In genomic region chr2:73560899-73561664, GRCm38 (mm10) we compare ENCODE assay signal across 9 mouse cellular contexts. TPM values are rescaled to one million over a fixed set of nuclear protein-coding genes. Genes with fewer than 3 reads are reported as not detected.
DNase-seq lines count a peak whose midpoint lies in the region; ATAC-seq and TF ChIP-seq lines count a peak whose summit lies in the region.
"Had no signal": no experiment of that assay in that cellular context is flagged by ENCODE, and none has a peak within 500 bp of the region (broad histone marks: within the 10 kb centered on the region; RNA-seq: fewer than 3 reads in every experiment).

No protein-coding gene starts in this region.

- no peak overlapping the region for H3K27ac ChIP-seq in kidney, postnatal 0 days
- H3K27ac ChIP-seq in embryonic facial prominence, embryonic 11.5 days (replicated peaks; ENCODE audit: low read depth, low read length) = no peak overlapping the region
- H3K27ac ChIP-seq in limb, embryonic 10.5 days = peak overlapping the region; percentile 72
- H3K27ac ChIP-seq in neural tube, embryonic 14.5 days (ENCODE audit: low read depth, low read length) = no peak overlapping the region

- peak overlapping the region; percentile 67 for H3K4me2 ChIP-seq in kidney, postnatal 0 days (ENCODE audit: low read length)
- peak overlapping the region; percentile 66 for H3K4me2 ChIP-seq in embryonic facial prominence, embryonic 11.5 days (ENCODE audit: low read depth, low read length)
- H3K4me2 ChIP-seq in neural tube, embryonic 14.5 days (ENCODE audit: low read depth, low read length) = peak overlapping the region; percentile 52

- no peaks in the 10 kb centered on the region for H3K36me3 ChIP-seq in kidney, postnatal 0 days (ENCODE audit: insufficient read depth, low read length)
- H3K36me3 ChIP-seq in embryonic facial prominence, embryonic 11.5 days (replicated peaks; ENCODE audit: control insufficient read depth, insufficient read depth, low read depth, low read length) = no peaks in the 10 kb centered on the region
- no peaks in the 10 kb centered on the region for H3K36me3 ChIP-seq in limb, embryonic 10.5 days
- H3K36me3 ChIP-seq in neural tube, embryonic 14.5 days (ENCODE audit: control insufficient read depth, insufficient read depth, low read length) = no peaks in the 10 kb centered on the region

- peak overlapping the region; percentile 27 for H3K4me3 ChIP-seq in kidney, postnatal 0 days (replicated peaks; ENCODE audit: low read depth, low read length)
- H3K4me3 ChIP-seq in embryonic facial prominence, embryonic 11.5 days (ENCODE audit: low read depth, low read length) = peak overlapping the region; percentile 34
- peak overlapping the region; percentile 52 for H3K4me3 ChIP-seq in limb, embryonic 10.5 days
- H3K4me3 ChIP-seq in neural tube, embryonic 14.5 days (ENCODE audit: low read depth, low read length) = peak overlapping the region; percentile 27

- peak overlapping the region; percentile 14; the same call in 1 of the 2 replicates for H3K9ac ChIP-seq in kidney, postnatal 0 days (ENCODE audit: low read depth, low read length)
- peak overlapping the region; percentile 43 for H3K9ac ChIP-seq in embryonic facial prominence, embryonic 11.5 days (replicated peaks; ENCODE audit: low read length)
- 0 out of 2 replicates have a peak overlapping the region, but pooled peaks have one; percentile 41 for H3K9ac ChIP-seq in neural tube, embryonic 14.5 days (replicated peaks; ENCODE audit: low read depth, low read length)

- ATAC-seq in kidney, postnatal 0 days (replicated peaks; ENCODE audit: low FRiP score, low read depth) = peak; percentile 31; the same call in 1 of the 2 replicates
- peak; percentile 51 for ATAC-seq in embryonic facial prominence, embryonic 11.5 days (replicated peaks; ENCODE audit: insufficient number of reproducible peaks, low FRiP score, low TSS enrichment, low read depth)
- peak; percentile 71 for ATAC-seq in neural tube, embryonic 14.5 days (ENCODE audit: low read depth)

- no peaks in the 10 kb centered on the region for H3K9me3 ChIP-seq in kidney, postnatal 0 days (replicated peaks; ENCODE audit: low read length)
- H3K9me3 ChIP-seq in embryonic facial prominence, embryonic 11.5 days (replicated peaks; ENCODE audit: control insufficient read depth, low read length) = no peaks in the 10 kb centered on the region
- H3K9me3 ChIP-seq in limb, embryonic 10.5 days (replicated peaks) = no peaks in the 10 kb centered on the region
- no peaks in the 10 kb centered on the region for H3K9me3 ChIP-seq in neural tube, embryonic 14.5 days (ENCODE audit: control insufficient read depth, low read length)

- 3% methylated on average over 18 of the region's 23 CpGs for WGBS in kidney, postnatal 0 days
- 2% methylated on average over 23 of the region's 23 CpGs for WGBS in embryonic facial prominence, embryonic 11.5 days
- WGBS in limb, embryonic 10.5 days = 3% methylated on average over 22 of the region's 23 CpGs
- 2% methylated on average over 21 of the region's 23 CpGs for WGBS in neural tube, embryonic 14.5 days

- TF ChIP-seq CTCF in kidney, postnatal 0 days (IDR thresholded peaks at IDR 0.05; ENCODE audit: low read depth) = no peak

- H3K27me3 ChIP-seq in kidney, postnatal 0 days (ENCODE audit: insufficient read depth, low read length) = no peaks in the 10 kb centered on the region
- H3K27me3 ChIP-seq in embryonic facial prominence, embryonic 11.5 days (ENCODE audit: control insufficient read depth, insufficient read depth, low read length) = no peaks in the 10 kb centered on the region
- H3K27me3 ChIP-seq in limb, embryonic 10.5 days (ENCODE audit: low read depth, poor library complexity, severe bottlenecking) = no peaks in the 10 kb centered on the region
- no peaks in the 10 kb centered on the region for H3K27me3 ChIP-seq in neural tube, embryonic 14.5 days (ENCODE audit: control insufficient read depth, insufficient read depth, low read length)

- no peak for DNase-seq in kidney, postnatal 0 days (ENCODE audit: low spot score)
- DNase-seq in kidney, adult 11 months = no peak
- peak; percentile 68 for DNase-seq in embryonic facial prominence, embryonic 11.5 days (ENCODE audit: low spot score)
- DNase-seq in limb, embryonic 10.5 days (ENCODE audit: low spot score) = no peak
- no peak for DNase-seq in adrenal gland, postnatal 4 days (ENCODE audit: low spot score in 2 of 2)
- no peak for DNase-seq in cerebellum, postnatal 10 days
- no peak for DNase-seq in urinary bladder, postnatal 36 days (ENCODE audit: low spot score in 2 of 2)
- DNase-seq: kidney, adult 18-20 months had no signal

- no peaks in the 10 kb centered on the region for H3K4me1 ChIP-seq in kidney, postnatal 0 days (replicated peaks; ENCODE audit: insufficient read depth, low read length)
- H3K4me1 ChIP-seq in embryonic facial prominence, embryonic 11.5 days (ENCODE audit: control insufficient read depth, insufficient read depth, low read length) = no peaks in the 10 kb centered on the region
- peaks cover 47% of the 10 kb centered on the region for H3K4me1 ChIP-seq in limb, embryonic 10.5 days
- H3K4me1 ChIP-seq in neural tube, embryonic 14.5 days (ENCODE audit: control insufficient read depth, insufficient read depth, low read length) = no peaks in the 10 kb centered on the region; the same call in 1 of the 2 replicates

RNA-seq across cellular contexts. Expression of gene Chrna1, which starts 19.1 kb away (rescaled TPM):
- polyA plus RNA-seq in kidney, postnatal 0 days (2015; fragmentation: Nextera tagmentation; extraction: Ambion mirVana) = 0.11 and 0.15 TPM in 2 replicates
- 0.88 and 1.2 TPM in 2 replicates for polyA plus RNA-seq in embryonic facial prominence, embryonic 11.5 days (2014; fragmentation: Nextera tagmentation; extraction: Ambion mirVana)
- 2.3 and 3.9 TPM in 2 replicates for polyA plus RNA-seq in limb, embryonic 10.5 days (2016; fragmentation: Nextera tagmentation; extraction: Ambion mirVana)
- polyA plus RNA-seq in neural tube, embryonic 14.5 days (2014; fragmentation: Nextera tagmentation; extraction: Ambion mirVana) = 0.19 and 0.27 TPM in 2 replicates
- under 1 TPM; 0.56 to 0.87 TPM for total RNA-seq in adrenal gland, postnatal 4 days (2021)

RNA-seq across cellular contexts. Expression of gene Wipf1, which starts 31.5 kb away (rescaled TPM):
- polyA plus RNA-seq in kidney, postnatal 0 days (2015; fragmentation: Nextera tagmentation; extraction: Ambion mirVana) = 7.6 and 8.0 TPM in 2 replicates
- polyA plus RNA-seq in embryonic facial prominence, embryonic 11.5 days (2014; fragmentation: Nextera tagmentation; extraction: Ambion mirVana) = 15.9 and 17.5 TPM in 2 replicates
- 13.3 and 14.2 TPM in 2 replicates for polyA plus RNA-seq in limb, embryonic 10.5 days (2016; fragmentation: Nextera tagmentation; extraction: Ambion mirVana)
- polyA plus RNA-seq in neural tube, embryonic 14.5 days (2014; fragmentation: Nextera tagmentation; extraction: Ambion mirVana) = 1.9 and 3.7 TPM in 2 replicates
- total RNA-seq in adrenal gland, postnatal 4 days (2021) = 10 to 100 TPM; 20.4 to 22.1 TPM
